Mouse (Mus musculus) hindbrain, embryonic 16.5 days (tissue): ENCODE measurements around the gene Arhgap1. TPM values are rescaled to one million over a fixed set of nuclear protein-coding genes. Genes with fewer than 3 reads are reported as not detected.

Experiments
- polyA plus RNA-seq: library from polyadenylated mRNA; unstranded; fragments of >200 nt; fragmentation: Nextera tagmentation; extraction: Ambion mirVana; gene quantifications from 2 replicates; pipeline ENCODE4 v1.2.1, GENCODE M21; 2015

The Arhgap1 gene
- polyA plus RNA-seq, 1 experiment from 2014 or later, result 89.5 TPM

Other genes starting within 250 kb of the Arhgap1 start
- gene 1110051M20Rik, start 205.2 kb upstream of the Arhgap1 start, polyA plus RNA-seq, result 161 and 163 TPM in 2 replicates
- 4.5 and 5.3 TPM in 2 replicates for gene Lrp4, start 192.3 kb upstream of the Arhgap1 start, polyA plus RNA-seq
- gene Ckap5, start 123.1 kb upstream of the Arhgap1 start, polyA plus RNA-seq, result 90.1 and 101 TPM in 2 replicates
- gene F2, start 13.4 kb upstream of the Arhgap1 start, polyA plus RNA-seq, result 0.08 and 0.32 TPM in 2 replicates
- 9.9 and 11.4 TPM in 2 replicates for gene Zfp408, start 69 bp upstream of the Arhgap1 start, polyA plus RNA-seq
- 32.8 and 39.4 TPM in 2 replicates for gene Atg13, start 60.7 kb downstream of the Arhgap1 start, polyA plus RNA-seq
- 16.7 and 17.9 TPM in 2 replicates for gene Harbi1, start 61.0 kb downstream of the Arhgap1 start, polyA plus RNA-seq
- 20.8 and 27.1 TPM in 2 replicates for gene Ambra1, start 80.3 kb downstream of the Arhgap1 start, polyA plus RNA-seq